Mouse (Mus musculus): Measurements from ENCODE around the gene Atp1a2.

The Atp1a2 gene

DNA sequence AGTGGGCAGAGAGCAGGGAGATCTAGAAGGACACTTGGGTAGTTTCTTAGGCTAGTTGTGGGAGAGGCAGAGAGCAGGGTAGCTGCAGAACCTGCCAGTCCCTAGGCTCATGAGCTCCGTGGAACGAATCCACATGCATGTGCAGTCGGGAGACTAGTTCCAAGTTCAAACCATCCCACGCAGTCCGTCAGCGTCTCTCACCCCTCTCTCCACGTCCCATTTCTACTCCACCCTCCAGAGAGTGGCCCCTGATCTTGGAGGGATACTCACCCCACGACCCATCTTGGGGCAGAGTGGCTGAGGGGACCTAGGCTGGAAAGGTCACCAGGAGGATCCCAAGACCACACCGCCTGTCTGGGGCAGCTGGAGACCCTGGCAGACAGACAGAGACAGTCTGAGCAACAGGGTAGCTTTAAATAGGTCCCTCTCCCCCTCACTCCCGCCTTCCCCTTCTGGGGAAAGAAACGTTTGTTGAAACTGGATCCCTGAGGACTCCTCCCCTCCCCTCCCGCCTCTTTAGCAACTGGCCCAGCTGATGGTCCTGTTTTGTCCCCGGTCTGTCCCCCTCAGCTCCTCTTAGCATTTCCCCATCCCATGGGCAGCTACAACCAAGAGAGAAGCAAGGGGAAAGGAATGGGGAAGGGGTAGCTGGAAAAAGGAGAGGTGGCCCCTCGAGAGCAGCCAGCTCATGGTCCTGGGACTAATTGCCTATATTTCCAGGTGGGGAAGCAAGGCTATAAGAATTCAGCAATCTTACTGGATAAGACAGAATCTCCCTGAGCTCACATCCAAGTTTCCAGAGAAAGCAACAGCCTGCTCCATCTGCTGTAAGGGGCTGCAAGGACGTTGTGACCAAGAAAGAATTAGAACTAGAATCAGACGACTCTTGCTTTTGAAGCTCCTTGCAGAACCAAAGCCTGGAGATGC, at the start of gene Atp1a2:
Gene Atp1a2, minus strand, starts transcription at position 454 of the 927 bp plus-strand sequence.
- DNase-seq: peak; percentile 28

GRCm38 (mm10) chr1:172347382-172347781, 49.5 kb upstream of the Atp1a2 start:
- DNase-seq: no peak

DNA sequence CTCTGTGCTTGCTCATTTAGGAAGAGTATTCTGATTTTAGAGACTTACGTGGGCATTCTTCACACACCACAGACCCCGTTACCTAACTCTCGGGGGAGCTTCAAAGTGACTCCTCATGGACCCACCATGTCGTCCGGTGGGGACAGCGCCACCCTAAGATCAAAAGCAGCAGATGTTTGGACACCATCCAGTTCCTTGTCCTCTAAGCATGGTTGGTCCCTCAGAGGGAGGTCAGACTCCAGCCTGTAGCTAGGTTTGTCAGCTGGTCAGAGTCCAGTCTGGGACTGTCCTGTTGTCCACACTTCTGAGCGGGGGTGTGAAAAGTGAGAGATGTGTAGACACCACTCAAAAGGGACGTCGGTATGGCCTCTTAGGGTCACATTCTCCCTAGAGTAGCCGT, 48.8 kb upstream of the Atp1a2 start:
- no peak for DNase-seq

- no peak for DNase-seq
Observed at GRCm38 (mm10) chr1:172344820-172345219, 47.0 kb upstream of the Atp1a2 start.

DNA sequence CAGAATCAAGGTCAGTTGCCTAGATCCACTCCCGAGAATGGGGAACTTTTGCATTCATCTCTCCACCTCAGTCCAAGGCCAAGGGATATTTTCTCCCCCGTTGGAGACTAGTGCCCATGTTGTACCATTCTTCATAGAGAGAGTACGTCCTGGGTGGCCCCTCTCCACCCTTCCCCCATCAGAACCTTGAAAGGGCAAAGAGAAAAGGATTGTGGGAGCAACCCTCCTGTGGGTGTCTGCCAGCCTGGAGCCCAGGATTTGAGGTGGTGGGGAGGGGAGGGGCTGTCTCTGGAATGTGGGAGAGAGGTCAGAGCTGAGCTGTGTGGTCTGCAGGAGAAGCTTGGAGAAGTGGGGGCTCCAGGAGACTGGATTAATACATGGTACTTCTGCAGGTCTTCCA, 46.0 kb upstream of the Atp1a2 start:
- no peak for DNase-seq

GRCm38 (mm10) chr1:172342729-172343128, 44.9 kb upstream of the Atp1a2 start:
- peak; percentile 72 for DNase-seq

DNA sequence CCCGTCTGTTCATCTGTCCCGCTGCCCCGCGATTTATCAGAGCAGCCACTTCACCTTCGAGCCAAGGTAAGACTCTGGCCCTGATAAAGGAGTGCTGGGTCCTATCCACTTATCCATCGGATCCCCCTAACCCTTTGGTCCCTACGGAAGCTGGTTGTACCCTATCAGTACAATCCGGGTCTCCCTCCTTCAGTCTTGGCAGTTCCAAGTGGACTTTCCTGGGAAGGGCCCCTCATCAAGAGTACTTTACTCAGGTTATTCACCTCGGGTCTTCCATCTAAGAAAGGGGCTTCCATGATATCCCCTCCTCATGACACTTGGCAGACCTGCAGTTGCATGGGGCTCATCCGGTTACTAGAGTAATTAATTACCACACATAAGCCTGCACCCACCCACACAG, 43.5 kb upstream of the Atp1a2 start:
- DNase-seq: no peak

- DNase-seq: peak; percentile 87
Observed at GRCm38 (mm10) chr1:172340729-172341321, 43.0 kb upstream of the Atp1a2 start, which contains the start of gene Kcnj10. Gene Kcnj10 (plus strand): TSS chr1:172341210.

- DNase-seq: peak; percentile 82
Observed at GRCm38 (mm10) chr1:172337411-172338185, 39.7 kb upstream of the Atp1a2 start.

DNA sequence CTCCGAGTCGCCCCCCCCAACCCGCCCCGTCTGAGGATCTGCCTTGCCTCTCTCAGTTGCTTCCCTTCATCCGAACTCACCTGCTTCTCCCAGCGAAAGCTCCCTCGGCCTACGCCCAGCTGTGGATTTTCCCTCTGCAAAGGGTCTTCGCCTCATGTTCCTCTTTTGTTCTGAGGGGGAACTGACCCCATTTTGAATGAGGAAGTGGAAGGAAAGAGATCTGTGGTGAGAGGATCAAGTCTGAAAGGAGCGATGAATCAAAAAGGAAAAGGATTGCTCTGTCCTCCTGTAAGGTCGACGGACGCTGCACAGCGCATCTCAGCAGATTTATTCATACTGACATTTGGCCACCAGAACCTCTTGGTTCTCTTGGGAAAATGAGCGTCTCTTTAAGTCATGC, 37.9 kb upstream of the Atp1a2 start:
- no peak for DNase-seq

- DNase-seq: peak; percentile 21
Observed at GRCm38 (mm10) chr1:172333512-172333911, 35.6 kb upstream of the Atp1a2 start.

- no peak for DNase-seq
Observed at GRCm38 (mm10) chr1:172332925-172333324, 35.1 kb upstream of the Atp1a2 start.

- DNase-seq: peak; percentile 49
Observed at GRCm38 (mm10) chr1:172331422-172331947, 33.6 kb upstream of the Atp1a2 start.

DNA sequence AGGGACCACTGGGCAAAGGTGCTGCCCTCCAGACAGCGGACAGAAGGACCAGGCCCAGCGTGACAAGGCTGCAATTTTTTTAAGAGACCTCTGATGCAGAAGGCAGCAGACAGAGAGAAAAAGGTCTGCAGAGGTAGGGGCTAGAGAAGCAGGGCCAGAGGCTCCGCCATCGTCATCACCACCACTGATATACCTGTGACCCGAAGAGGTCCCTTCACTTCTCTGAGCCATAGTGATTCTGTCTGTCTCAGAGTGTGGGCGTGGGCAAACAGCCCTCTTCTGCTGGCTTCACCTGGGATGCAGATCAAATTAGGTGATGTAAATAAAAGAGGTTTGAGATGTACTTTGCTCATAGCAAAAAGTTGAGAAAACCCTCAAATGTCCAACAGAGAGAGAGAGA, 31.8 kb upstream of the Atp1a2 start:
- no peak for DNase-seq

DNA sequence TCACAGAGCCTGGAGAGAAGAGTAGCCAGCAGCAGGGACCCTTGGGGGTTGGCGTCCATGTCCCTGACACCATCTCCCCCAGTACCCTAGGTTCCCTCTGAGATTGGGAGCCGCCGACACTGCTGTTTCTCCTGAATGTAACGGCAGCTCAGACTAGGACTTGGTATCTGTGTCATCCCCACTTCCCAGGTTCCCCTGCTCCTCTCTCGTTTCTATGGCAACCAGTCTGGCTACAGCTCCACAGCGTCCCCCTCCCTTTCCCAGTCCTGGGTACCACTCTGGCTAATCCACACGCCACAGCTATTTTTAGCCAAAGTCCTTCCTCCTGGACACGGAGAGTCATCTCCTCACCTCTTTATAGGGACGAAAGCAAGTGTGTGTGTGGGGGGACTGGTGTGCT, 31.3 kb upstream of the Atp1a2 start, which contains the start of gene Kcnj9:
Gene Kcnj9, minus strand, starts transcription at position 188 of the 400 bp plus-strand sequence.
- DNase-seq: peak; percentile 97

DNA sequence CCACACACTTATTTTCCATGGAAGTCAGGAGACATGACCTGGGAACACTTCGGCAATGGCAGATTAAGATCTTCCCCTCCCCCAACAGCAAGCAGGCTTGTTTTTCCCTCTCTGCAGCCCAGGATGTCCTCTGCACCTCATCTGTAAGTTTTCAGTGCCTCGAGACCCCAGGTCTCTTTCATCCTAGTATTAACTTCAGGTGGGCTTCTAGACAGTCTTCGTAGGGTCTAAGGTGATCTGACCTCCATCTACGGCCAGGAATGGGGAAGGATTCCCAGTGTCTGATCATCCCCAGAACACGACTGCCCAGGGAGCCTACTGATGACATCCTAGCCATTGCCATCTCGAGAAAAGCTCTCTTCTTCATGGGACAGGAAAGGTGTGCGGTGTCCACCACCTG, 30.6 kb upstream of the Atp1a2 start:
- DNase-seq: peak; percentile 59

DNA sequence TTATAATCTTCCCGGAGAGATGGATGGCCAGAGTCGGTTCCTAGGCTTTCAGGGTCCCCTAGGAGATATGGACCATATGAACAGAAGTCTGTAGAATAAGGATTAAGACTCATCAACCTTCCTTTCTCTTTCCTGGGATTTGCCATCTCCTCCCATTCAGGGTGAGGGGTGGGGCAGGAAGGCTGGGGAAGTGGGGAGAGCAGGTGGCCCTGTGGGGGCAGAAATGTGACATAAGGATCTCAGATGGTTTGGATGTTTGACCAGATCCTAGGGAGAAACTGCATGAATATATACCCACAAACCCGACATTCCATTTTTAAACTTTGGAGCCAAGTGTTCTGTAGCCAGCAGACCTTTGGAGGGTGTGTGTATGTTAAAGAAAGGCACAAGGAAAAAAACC, 30.2 kb upstream of the Atp1a2 start:
- DNase-seq: peak; percentile 65

DNA sequence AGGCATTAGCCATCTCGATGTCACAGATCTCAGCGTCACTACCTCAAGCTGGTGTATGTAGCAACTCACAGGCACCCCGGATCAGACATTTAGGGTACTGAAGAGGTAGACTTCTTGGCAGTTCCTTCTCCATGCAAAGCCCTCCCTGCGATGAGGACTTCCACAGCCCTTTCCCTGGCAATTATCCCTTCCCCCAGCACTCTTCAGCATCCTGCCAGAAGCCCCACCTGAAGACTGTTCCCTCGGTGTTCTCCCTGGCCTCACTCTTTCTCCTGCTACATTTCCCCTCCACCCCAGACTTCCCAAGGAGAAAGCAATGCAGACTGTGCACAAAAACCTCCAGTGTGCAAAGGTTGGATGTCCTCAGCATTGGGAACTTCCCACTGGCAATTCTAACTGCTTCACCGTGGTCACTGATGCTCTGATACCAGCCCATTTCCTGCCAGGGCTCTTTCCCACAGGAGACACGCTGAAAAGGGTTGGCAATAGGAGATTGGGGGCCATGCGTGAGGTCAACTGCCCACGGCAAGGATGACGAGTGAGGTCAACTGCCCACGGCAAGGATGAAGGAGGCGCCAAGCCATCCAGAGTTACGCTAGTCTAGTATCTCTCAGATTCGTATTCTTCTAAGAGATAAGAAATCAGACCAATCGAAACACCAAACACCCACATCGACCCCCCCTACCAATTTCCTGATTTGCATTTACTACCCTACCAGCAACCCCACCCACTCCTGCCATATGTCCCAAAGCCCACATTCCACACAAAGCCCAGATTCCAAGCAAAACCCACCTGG, 29.5 kb upstream of the Atp1a2 start:
- peak; percentile 64 for DNase-seq

- DNase-seq: no peak
Observed at GRCm38 (mm10) chr1:172326684-172327083, 28.8 kb upstream of the Atp1a2 start.

- DNase-seq: peak; percentile 91
Observed at GRCm38 (mm10) chr1:172325680-172326535, 28.0 kb upstream of the Atp1a2 start.

GRCm38 (mm10) chr1:172324725-172325124, 26.9 kb upstream of the Atp1a2 start:
- DNase-seq: peak; percentile 87

Measured in cerebellum, adult 11-12 months (tissue).